Mouse (Mus musculus) gastrocnemius, adult 18-20 months (tissue): ENCODE results near the gene Gm4969. TPM values are rescaled to one million over a fixed set of nuclear protein-coding genes. Genes with fewer than 3 reads are reported as not detected.
"Not testable (repeated sequence)": the region's sequence is repeated elsewhere in the genome, so short reads cannot be mapped to it uniquely, and the experiment has no call there.

Experiments
- DNase-seq: peaks from one replicate; pipeline ENCODE4 v3.0.0; 2021; ENCODE audit warnings: low spot score
- microRNA-seq: library from miRNA; unstranded; fragments of <30 nt; microRNA quantifications from one replicate; pipeline ENCODE4 v1.2.0, GENCODE M21; 2021
- total RNA-seq, 2 experiments: library from RNA; stranded (reverse); gene quantifications; 2 replicates each; pipeline ENCODE4 v1.2.3; 2021

Gm4969 gene
- total RNA-seq, 2 experiments from 2014 or later: not detected

- no peak for DNase-seq
Observed at GRCm38 (mm10) chr7:19073504-19073903, 44.7 kb downstream of the Gm4969 start.

GRCm38 (mm10) chr7:19071024-19071423 is 47.1 kb downstream of the Gm4969 start:
- not testable (repeated sequence) for DNase-seq

- DNase-seq: no peak
Observed at GRCm38 (mm10) chr7:19069500-19069899, 48.7 kb downstream of the Gm4969 start.

GRCm38 (mm10) chr7:19068707-19069106 is 49.5 kb downstream of the Gm4969 start:
- peak; percentile 74 for DNase-seq

- DNase-seq: no peak
Observed at GRCm38 (mm10) chr7:19067935-19068334, 50.2 kb downstream of the Gm4969 start.

- DNase-seq: no peak
Observed at GRCm38 (mm10) chr7:19067063-19067462, 51.1 kb downstream of the Gm4969 start.

GRCm38 (mm10) chr7:19065896-19066295 is 52.3 kb downstream of the Gm4969 start:
- DNase-seq: no peak

- no peak for DNase-seq
Observed at GRCm38 (mm10) chr7:19057405-19057804, 60.8 kb downstream of the Gm4969 start.

- DNase-seq: no peak
Observed at GRCm38 (mm10) chr7:19055108-19055507, 63.1 kb downstream of the Gm4969 start.

GRCm38 (mm10) chr7:19054777-19055076 is 63.4 kb downstream of the Gm4969 start:
- DNase-seq: no peak

GRCm38 (mm10) chr7:19054047-19054776 is 64.0 kb downstream of the Gm4969 start, which contains the start of gene Rsph6a:
Gene Rsph6a (plus strand): TSS chr7:19054690.
- no peak for DNase-seq

GRCm38 (mm10) chr7:19053136-19053532 is 65.0 kb downstream of the Gm4969 start:
- DNase-seq: no peak

- peak; percentile 85 for DNase-seq
Observed at GRCm38 (mm10) chr7:19052345-19053135, 65.6 kb downstream of the Gm4969 start.

- DNase-seq: no peak
Observed at GRCm38 (mm10) chr7:19051161-19051560, 67.0 kb downstream of the Gm4969 start.

- DNase-seq: no peak
Observed at GRCm38 (mm10) chr7:19050172-19050571, 68.0 kb downstream of the Gm4969 start.

GRCm38 (mm10) chr7:19049252-19049651 is 68.9 kb downstream of the Gm4969 start:
- DNase-seq: no peak

Small RNA genes within 50 kb of the gene (microRNA-seq; reads per million reads assigned to microRNA genes)
- gene Mir3100: 9.9 reads per million, percentile 24 among the genes with 10 or more reads in this experiment

Other genes starting within 250 kb of the Gm4969 start
- under 1 TPM in 1 of 2 experiments, not detected in 1; 0.37 TPM for gene Pglyrp1, start 247.0 kb downstream of the Gm4969 start, total RNA-seq
- gene Ccdc61, start 208.0 kb downstream of the Gm4969 start, total RNA-seq: 1 to 10 TPM; 3.6 to 5.6 TPM
- gene Nova2, start 192.5 kb downstream of the Gm4969 start, total RNA-seq: 1 to 10 TPM; 1.1 to 1.9 TPM
- not detected for gene Nanos2, start 131.0 kb downstream of the Gm4969 start, total RNA-seq
- gene Mypop, start 127.1 kb downstream of the Gm4969 start, total RNA-seq: 1 to 10 TPM; 8.7 to 8.9 TPM
- 10 to 100 TPM; 18.3 to 18.5 TPM for gene Irf2bp1, start 114.3 kb downstream of the Gm4969 start, total RNA-seq
- gene Foxa3, start 94.8 kb downstream of the Gm4969 start, total RNA-seq: under 1 TPM in 1 of 2 experiments, not detected in 1; 0.09 TPM
- gene Sympk, start 94.0 kb downstream of the Gm4969 start, total RNA-seq: 10 to 100 TPM; 74.1 to 74.6 TPM
- gene Rsph6a, start 63.7 kb downstream of the Gm4969 start, total RNA-seq: not detected
- 10 to 100 TPM; 33.8 to 39.1 TPM for gene Dmwd, start 42.1 kb downstream of the Gm4969 start, total RNA-seq
- 100 to 1,000 TPM; 232 to 265 TPM for gene Dmpk, start 34.5 kb downstream of the Gm4969 start, total RNA-seq
- gene Six5, start 23.8 kb downstream of the Gm4969 start, total RNA-seq: 1 to 10 TPM; 1.7 to 2.1 TPM
- 1 to 10 TPM; 2.2 to 2.6 TPM for gene Fbxo46, start 1.5 kb upstream of the Gm4969 start, total RNA-seq
- gene Qpctl, start 30.9 kb upstream of the Gm4969 start, total RNA-seq: 1 to 10 TPM; 1.9 to 2.0 TPM
- 10 to 100 TPM; 50.5 to 55.4 TPM for gene Snrpd2, start 31.4 kb upstream of the Gm4969 start, total RNA-seq
- not detected for gene Gipr, start 47.8 kb upstream of the Gm4969 start, total RNA-seq
- 10 to 100 TPM; 13.9 to 15.0 TPM for gene Eml2, start 58.1 kb upstream of the Gm4969 start, total RNA-seq
- 1 to 10 TPM; 1.3 to 3.3 TPM for gene Gpr4, start 94.2 kb upstream of the Gm4969 start, total RNA-seq
- 10 to 100 TPM; 41.3 to 47.1 TPM for gene Opa3, start 110.0 kb upstream of the Gm4969 start, total RNA-seq
- 10 to 100 TPM; 11.6 to 22.2 TPM for gene Vasp, start 153.4 kb upstream of the Gm4969 start, total RNA-seq
- under 1 TPM; 0.30 to 0.36 TPM for gene Ppm1n, start 161.7 kb upstream of the Gm4969 start, total RNA-seq
- 1,000 to 10,000 TPM; 1,025 to 1,102 TPM for gene Rtn2, start 164.3 kb upstream of the Gm4969 start, total RNA-seq
- gene Fosb, start 191.7 kb upstream of the Gm4969 start, total RNA-seq: 1 to 10 TPM in 1 of 2 experiments, under 1 TPM in 1; 0.57 to 2.5 TPM
- gene Ercc1, start 226.4 kb upstream of the Gm4969 start, total RNA-seq: 10 to 100 TPM; 30.0 to 30.8 TPM
- 10 to 100 TPM; 10.8 to 11.4 TPM for gene Cd3eap, start 241.1 kb upstream of the Gm4969 start, total RNA-seq
- 1 to 10 TPM; 3.6 to 5.3 TPM for gene Ppp1r13l, start 241.4 kb upstream of the Gm4969 start, total RNA-seq